Mouse (Mus musculus): ENCODE data around the gene Atp8b5. TPM values are rescaled to one million over a fixed set of nuclear protein-coding genes. Genes with fewer than 3 reads are reported as not detected.

Atp8b5 gene
- polyA plus RNA-seq, 1 experiment from 2014 or later = 0.15 TPM

GRCm38 (mm10) chr4:43248026-43248425 lies 18.9 kb upstream of the Atp8b5 start:
- DNase-seq (ENCODE audit: low spot score) = no peak
- H3K4me2 ChIP-seq (ENCODE audit: low read depth, severe bottlenecking) = no peak overlapping the region
- no peaks in the 10 kb centered on the region for H3K36me3 ChIP-seq (ENCODE audit: control insufficient read depth, insufficient read depth, low read length)
- no peaks in the 10 kb centered on the region for H3K9me3 ChIP-seq (ENCODE audit: control insufficient read depth, low read length)
- H3K4me1 ChIP-seq (ENCODE audit: control insufficient read depth, insufficient read depth, low read length) = no peaks in the 10 kb centered on the region
- H3K27me3 ChIP-seq (ENCODE audit: control insufficient read depth, insufficient read depth, low read length) = no peaks in the 10 kb centered on the region
- H3K9ac ChIP-seq (ENCODE audit: low read length) = no peak overlapping the region
- no peak overlapping the region for H3K27ac ChIP-seq (replicated peaks; ENCODE audit: low read depth, low read length)
- no peak overlapping the region for H3K4me3 ChIP-seq (ENCODE audit: low read depth, low read length)
- WGBS = 75% methylated on average over 7 of the region's 7 CpGs
- no peak for ATAC-seq (ENCODE audit: insufficient number of reproducible peaks, low FRiP score, low TSS enrichment, low read depth)

- Histone ChIP-seq H3K9me3 (ENCODE audit: control insufficient read depth, low read length) (no peaks in the 10 kb centered on the region), H3K4me2 (ENCODE audit: low read depth, severe bottlenecking) (no peak overlapping the region), H3K27me3 (ENCODE audit: control insufficient read depth, insufficient read depth, low read length) (no peaks in the 10 kb centered on the region), H3K4me3 (ENCODE audit: low read depth, low read length) (no peak overlapping the region), H3K36me3 (ENCODE audit: control insufficient read depth, insufficient read depth, low read length) (no peaks in the 10 kb centered on the region), H3K9ac (ENCODE audit: low read length) (no peak overlapping the region), H3K27ac (replicated peaks; ENCODE audit: low read depth, low read length) (no peak overlapping the region), H3K4me1 (ENCODE audit: control insufficient read depth, insufficient read depth, low read length) (no peaks in the 10 kb centered on the region)
- ATAC-seq (ENCODE audit: insufficient number of reproducible peaks, low FRiP score, low TSS enrichment, low read depth) = no peak
- WGBS = 76% methylated on average over 2 of the region's 2 CpGs
- no peak for DNase-seq (ENCODE audit: low spot score)
Measured at GRCm38 (mm10) chr4:43248909-43249308, 18.1 kb upstream of the Atp8b5 start.

DNA sequence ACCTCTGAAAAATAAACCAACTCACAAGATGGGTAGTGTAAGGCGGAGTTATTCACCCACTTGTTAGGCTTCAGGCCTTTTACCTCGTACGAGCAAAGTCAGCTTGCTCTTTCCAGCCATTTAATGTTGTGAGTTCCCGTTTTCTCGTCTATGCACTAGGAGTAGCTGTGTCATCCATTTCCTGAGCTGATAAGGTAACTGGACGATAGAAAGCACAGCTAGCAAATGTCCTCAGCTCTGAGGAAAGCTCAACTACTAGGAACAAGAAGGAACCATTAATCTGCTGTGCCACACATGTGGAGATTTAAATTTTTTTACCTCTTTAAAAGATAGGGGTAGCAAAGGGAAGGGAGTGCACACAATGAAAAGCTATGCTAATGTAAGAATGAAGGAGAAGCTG lies 15.7 kb upstream of the Atp8b5 start:
- DNase-seq (ENCODE audit: low spot score) (no peak), ATAC-seq (ENCODE audit: insufficient number of reproducible peaks, low FRiP score, low TSS enrichment, low read depth) (no peak)
- Histone ChIP-seq H3K27me3 (ENCODE audit: control insufficient read depth, insufficient read depth, low read length) (no peaks in the 10 kb centered on the region), H3K9me3 (ENCODE audit: control insufficient read depth, low read length) (no peaks in the 10 kb centered on the region), H3K4me3 (ENCODE audit: low read depth, low read length) (no peak overlapping the region), H3K9ac (ENCODE audit: low read length) (no peak overlapping the region), H3K4me1 (ENCODE audit: control insufficient read depth, insufficient read depth, low read length) (no peaks in the 10 kb centered on the region), H3K36me3 (ENCODE audit: control insufficient read depth, insufficient read depth, low read length) (no peaks in the 10 kb centered on the region), H3K27ac (replicated peaks; ENCODE audit: low read depth, low read length) (no peak overlapping the region), H3K4me2 (ENCODE audit: low read depth, severe bottlenecking) (no peak overlapping the region)
- WGBS = 79% methylated on average over 6 of the region's 6 CpGs

GRCm38 (mm10) chr4:43257040-43257439 lies 9.9 kb upstream of the Atp8b5 start:
- Histone ChIP-seq H3K9me3 (ENCODE audit: control insufficient read depth, low read length) (no peaks in the 10 kb centered on the region), H3K4me2 (ENCODE audit: low read depth, severe bottlenecking) (no peak overlapping the region), H3K4me1 (ENCODE audit: control insufficient read depth, insufficient read depth, low read length) (peaks cover 9% of the 10 kb centered on the region; the same call in 1 of the 2 replicates), H3K27ac (replicated peaks; ENCODE audit: low read depth, low read length) (no peak overlapping the region), H3K4me3 (ENCODE audit: low read depth, low read length) (no peak overlapping the region), H3K9ac (ENCODE audit: low read length) (no peak overlapping the region), H3K36me3 (ENCODE audit: control insufficient read depth, insufficient read depth, low read length) (no peaks in the 10 kb centered on the region), H3K27me3 (ENCODE audit: control insufficient read depth, insufficient read depth, low read length) (no peaks in the 10 kb centered on the region)
- DNase-seq (ENCODE audit: low spot score) = no peak
- 97% methylated on average over 2 of the region's 2 CpGs for WGBS
- no peak for ATAC-seq (ENCODE audit: insufficient number of reproducible peaks, low FRiP score, low TSS enrichment, low read depth)

- DNase-seq (ENCODE audit: low spot score) = no peak
- no peak overlapping the region for H3K9ac ChIP-seq (ENCODE audit: low read length)
- WGBS = 85% methylated on average over 4 of the region's 4 CpGs
- H3K4me2 ChIP-seq (ENCODE audit: low read depth, severe bottlenecking) = no peak overlapping the region
- H3K27me3 ChIP-seq (ENCODE audit: control insufficient read depth, insufficient read depth, low read length) = no peaks in the 10 kb centered on the region
- no peaks in the 10 kb centered on the region for H3K9me3 ChIP-seq (ENCODE audit: control insufficient read depth, low read length)
- ATAC-seq (ENCODE audit: insufficient number of reproducible peaks, low FRiP score, low TSS enrichment, low read depth) = no peak
- peaks cover 9% of the 10 kb centered on the region; the same call in 1 of the 2 replicates for H3K4me1 ChIP-seq (ENCODE audit: control insufficient read depth, insufficient read depth, low read length)
- H3K4me3 ChIP-seq (ENCODE audit: low read depth, low read length) = no peak overlapping the region
- no peak overlapping the region for H3K27ac ChIP-seq (replicated peaks; ENCODE audit: low read depth, low read length)
- H3K36me3 ChIP-seq (ENCODE audit: control insufficient read depth, insufficient read depth, low read length) = no peaks in the 10 kb centered on the region
Measured at GRCm38 (mm10) chr4:43258556-43258955, 8.4 kb upstream of the Atp8b5 start.

DNA sequence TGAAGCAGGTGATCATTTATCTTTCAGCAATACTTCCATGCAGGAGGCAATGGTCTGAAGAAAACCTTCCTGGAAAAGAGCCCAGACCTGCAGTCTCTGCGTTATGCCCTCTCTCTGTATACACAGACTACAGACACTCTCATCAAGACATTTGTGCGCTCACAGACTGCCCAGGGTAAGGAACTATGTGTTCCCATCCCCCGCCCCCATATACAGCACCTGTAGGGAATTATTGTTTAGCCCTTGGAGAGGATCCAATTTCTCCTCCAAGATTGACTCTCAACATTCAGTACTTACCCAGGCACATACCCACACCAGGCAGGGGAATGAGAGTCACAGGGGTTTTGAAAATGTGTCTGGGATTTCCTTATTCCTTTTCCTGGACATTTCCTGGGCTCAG lies 7.5 kb upstream of the Atp8b5 start:
- Histone ChIP-seq H3K4me1 (ENCODE audit: control insufficient read depth, insufficient read depth, low read length) (peaks cover 9% of the 10 kb centered on the region; the same call in 1 of the 2 replicates), H3K27ac (replicated peaks; ENCODE audit: low read depth, low read length) (no peak overlapping the region), H3K4me2 (ENCODE audit: low read depth, severe bottlenecking) (no peak overlapping the region), H3K27me3 (ENCODE audit: control insufficient read depth, insufficient read depth, low read length) (no peaks in the 10 kb centered on the region), H3K9ac (ENCODE audit: low read length) (no peak overlapping the region), H3K36me3 (ENCODE audit: control insufficient read depth, insufficient read depth, low read length) (no peaks in the 10 kb centered on the region), H3K9me3 (ENCODE audit: control insufficient read depth, low read length) (no peaks in the 10 kb centered on the region), H3K4me3 (ENCODE audit: low read depth, low read length) (no peak overlapping the region)
- no peak for ATAC-seq (ENCODE audit: insufficient number of reproducible peaks, low FRiP score, low TSS enrichment, low read depth)
- DNase-seq (ENCODE audit: low spot score) = peak; percentile 34
- 69% methylated on average over 3 of the region's 3 CpGs for WGBS

- H3K4me3 ChIP-seq (ENCODE audit: low read depth, low read length) = no peak overlapping the region
- no peak for ATAC-seq (ENCODE audit: insufficient number of reproducible peaks, low FRiP score, low TSS enrichment, low read depth)
- H3K9ac ChIP-seq (ENCODE audit: low read length) = no peak overlapping the region
- H3K9me3 ChIP-seq (ENCODE audit: control insufficient read depth, low read length) = no peaks in the 10 kb centered on the region
- H3K36me3 ChIP-seq (ENCODE audit: control insufficient read depth, insufficient read depth, low read length) = no peaks in the 10 kb centered on the region
- WGBS = 52% methylated on average over 5 of the region's 5 CpGs
- no peaks in the 10 kb centered on the region for H3K27me3 ChIP-seq (ENCODE audit: control insufficient read depth, insufficient read depth, low read length)
- no peak overlapping the region for H3K27ac ChIP-seq (replicated peaks; ENCODE audit: low read depth, low read length)
- DNase-seq (ENCODE audit: low spot score) = no peak
- H3K4me2 ChIP-seq (ENCODE audit: low read depth, severe bottlenecking) = no peak overlapping the region
- peaks cover 9% of the 10 kb centered on the region; the same call in 1 of the 2 replicates for H3K4me1 ChIP-seq (ENCODE audit: control insufficient read depth, insufficient read depth, low read length)
Measured at GRCm38 (mm10) chr4:43260096-43260495, 6.9 kb upstream of the Atp8b5 start.

GRCm38 (mm10) chr4:43262821-43263220 lies 4.1 kb upstream of the Atp8b5 start:
- Histone ChIP-seq H3K9ac (ENCODE audit: low read length) (no peak overlapping the region), H3K9me3 (ENCODE audit: control insufficient read depth, low read length) (no peaks in the 10 kb centered on the region), H3K4me3 (ENCODE audit: low read depth, low read length) (no peak overlapping the region), H3K27ac (replicated peaks; ENCODE audit: low read depth, low read length) (no peak overlapping the region), H3K4me1 (ENCODE audit: control insufficient read depth, insufficient read depth, low read length) (peaks cover 9% of the 10 kb centered on the region; the same call in 1 of the 2 replicates), H3K4me2 (ENCODE audit: low read depth, severe bottlenecking) (no peak overlapping the region), H3K36me3 (ENCODE audit: control insufficient read depth, insufficient read depth, low read length) (no peaks in the 10 kb centered on the region), H3K27me3 (ENCODE audit: control insufficient read depth, insufficient read depth, low read length) (no peaks in the 10 kb centered on the region)
- DNase-seq (ENCODE audit: low spot score) (no peak), ATAC-seq (ENCODE audit: insufficient number of reproducible peaks, low FRiP score, low TSS enrichment, low read depth) (no peak)
- WGBS = 87% methylated on average over 6 of the region's 6 CpGs

DNA sequence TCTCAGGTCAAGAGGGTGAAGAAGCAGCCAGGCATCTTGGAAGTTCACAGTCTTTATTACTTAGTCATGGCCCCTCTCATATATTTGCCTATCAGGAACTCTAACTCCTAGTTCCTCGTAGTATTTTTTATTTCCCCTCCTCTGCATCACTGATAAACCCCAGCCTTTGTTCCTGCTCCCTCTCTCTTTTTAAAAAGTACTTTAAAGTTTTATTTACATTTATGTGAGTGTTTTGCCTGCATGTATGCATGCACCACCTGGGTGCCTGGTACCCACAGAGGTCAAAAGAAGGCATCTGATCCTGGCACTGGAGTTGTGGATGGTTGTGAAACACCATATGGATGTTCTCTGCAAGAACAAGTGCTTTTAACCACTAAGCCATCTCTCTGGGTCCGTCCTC lies 813 bp upstream of the Atp8b5 start:
- H3K27me3 ChIP-seq (ENCODE audit: control insufficient read depth, insufficient read depth, low read length) = no peaks in the 10 kb centered on the region
- no peaks in the 10 kb centered on the region for H3K9me3 ChIP-seq (ENCODE audit: control insufficient read depth, low read length)
- peak overlapping the region; percentile 50; the same call in 1 of the 2 replicates for H3K4me2 ChIP-seq (ENCODE audit: low read depth, severe bottlenecking)
- H3K4me3 ChIP-seq (ENCODE audit: low read depth, low read length) = no peak overlapping the region
- DNase-seq (ENCODE audit: low spot score) (no peak), ATAC-seq (ENCODE audit: insufficient number of reproducible peaks, low FRiP score, low TSS enrichment, low read depth) (no peak)
- no peaks in the 10 kb centered on the region for H3K36me3 ChIP-seq (ENCODE audit: control insufficient read depth, insufficient read depth, low read length)
- H3K4me1 ChIP-seq (ENCODE audit: control insufficient read depth, insufficient read depth, low read length) = no peaks in the 10 kb centered on the region
- no peak overlapping the region for H3K27ac ChIP-seq (replicated peaks; ENCODE audit: low read depth, low read length)
- no peak overlapping the region for H3K9ac ChIP-seq (ENCODE audit: low read length)
- WGBS = 54% methylated on average over 2 of the region's 2 CpGs
